Mouse (Mus musculus) hindbrain, embryonic 12.5 days (tissue): Measurements from ENCODE around the gene Gm49601. TPM values are rescaled to one million over a fixed set of nuclear protein-coding genes. Genes with fewer than 3 reads are reported as not detected.

ENCODE experiments used
- ATAC-seq: fragments of 200-750 bp; cut with Nextera tagmentation; 2 replicates; pipeline ENCODE4 v1.8.0; 2017; ENCODE audit warnings: moderate TSS enrichment; ENCODE audit not compliant: low FRiP score
- H3K27ac ChIP-seq: fragments of 300-500 bp; sonication (generic); 2 replicates; pipeline ENCODE4 v1.5.1; 2016; ENCODE audit warnings: mild to moderate bottlenecking
- H3K27me3 ChIP-seq: fragments of 300-500 bp; sonication (generic); 2 replicates; pipeline ENCODE4 v1.6.1; 2016; ENCODE audit warnings: mild to moderate bottlenecking
- H3K36me3 ChIP-seq: fragments of 300-500 bp; sonication (generic); 2 replicates; pipeline ENCODE4 v1.6.1; 2016; ENCODE audit warnings: mild to moderate bottlenecking
- H3K4me1 ChIP-seq: fragments of 300-500 bp; sonication (generic); 2 replicates; pipeline ENCODE4 v1.6.1; 2016
- H3K4me2 ChIP-seq: fragments of 300-500 bp; sonication (generic); replicated peaks from 2 replicates; pipeline ENCODE4 v1.6.1; 2016; ENCODE audit warnings: mild to moderate bottlenecking
- H3K4me3 ChIP-seq: fragments of 300-500 bp; sonication (generic); 2 replicates; pipeline ENCODE4 v1.5.1; 2016; ENCODE audit warnings: mild to moderate bottlenecking
- H3K9ac ChIP-seq: fragments of 300-500 bp; sonication (generic); 2 replicates; pipeline ENCODE4 v1.6.1; 2016; ENCODE audit warnings: mild to moderate bottlenecking, moderate library complexity
- H3K9me3 ChIP-seq: fragments of 300-500 bp; sonication (generic); replicated peaks from 2 replicates; pipeline ENCODE4 v1.6.1; 2016; ENCODE audit warnings: mild to moderate bottlenecking
- WGBS: fragments of 180-500 bp; shearing (Covaris S2); methylation state at CpG from one replicate; pipeline ENCODE4 v1.1.7; 2016; 5-methylcytosine and 5-hydroxymethylcytosine counted together
- polyA plus RNA-seq: library from polyadenylated mRNA; unstranded; fragments of >200 nt; fragmentation: Nextera tagmentation; extraction: Ambion mirVana; gene quantifications from 2 replicates; pipeline ENCODE4 v1.2.1, GENCODE M21; 2016

The Gm49601 gene
- 12.6 and 13.5 TPM in 2 replicates for polyA plus RNA-seq

- H3K4me1 ChIP-seq, result peaks cover 34% of the 10 kb centered on the region
- peaks cover 68% of the 10 kb centered on the region for H3K27me3 ChIP-seq
- H3K36me3 ChIP-seq, result peaks cover 36% of the 10 kb centered on the region
- WGBS, result 0% methylated on average over 32 of the region's 65 CpGs
- peak within 1 kb of the TSS; percentile 93 for H3K9ac ChIP-seq
- peak within 1 kb of the TSS; percentile 50 for H3K4me3 ChIP-seq
- H3K27ac ChIP-seq, result no peak within 1 kb of the TSS
- no peaks in the 10 kb centered on the region for H3K9me3 ChIP-seq
- ATAC-seq, result peak; percentile 36
- peak within 1 kb of the TSS; percentile 90 for H3K4me2 ChIP-seq
These were observed at the start of gene Gm49601 for GRCm38 (mm10) chr16:18626376-18626878. Gene Gm49601, minus strand, starts transcription at chr16:18626427.

GRCm38 (mm10) chr16:18673005-18673404 lies 46.8 kb upstream of the Gm49601 start:
- no peak overlapping the region for H3K4me2 ChIP-seq
- 83% methylated on average over 3 of the region's 3 CpGs for WGBS
- no peak for ATAC-seq

GRCm38 (mm10) chr16:18672027-18672426 lies 45.8 kb upstream of the Gm49601 start:
- WGBS, result 79% methylated on average over 5 of the region's 5 CpGs
- no peaks in the 10 kb centered on the region for H3K4me1 ChIP-seq
- H3K4me2 ChIP-seq, result no peak overlapping the region
- H3K27me3 ChIP-seq, result no peaks in the 10 kb centered on the region
- H3K27ac ChIP-seq, result no peak overlapping the region
- H3K9ac ChIP-seq, result no peak overlapping the region
- H3K36me3 ChIP-seq, result no peaks in the 10 kb centered on the region
- no peaks in the 10 kb centered on the region for H3K9me3 ChIP-seq
- ATAC-seq, result no peak
- H3K4me3 ChIP-seq, result no peak overlapping the region

More at GRCm38 (mm10) chr16:18673005-18673404, 46.8 kb upstream of the Gm49601 start:
- H3K4me3 ChIP-seq, result no peak overlapping the region
- H3K9me3 ChIP-seq, result no peaks in the 10 kb centered on the region
- H3K9ac ChIP-seq, result no peak overlapping the region
- no peak overlapping the region for H3K27ac ChIP-seq
- no peaks in the 10 kb centered on the region for H3K27me3 ChIP-seq
- H3K36me3 ChIP-seq, result no peaks in the 10 kb centered on the region
- H3K4me1 ChIP-seq, result no peaks in the 10 kb centered on the region

GRCm38 (mm10) chr16:18669914-18670313 lies 43.7 kb upstream of the Gm49601 start:
- Histone ChIP-seq H3K9ac (no peak overlapping the region), H3K4me1 (no peaks in the 10 kb centered on the region), H3K9me3 (no peaks in the 10 kb centered on the region), H3K4me2 (no peak overlapping the region), H3K36me3 (no peaks in the 10 kb centered on the region), H3K27me3 (no peaks in the 10 kb centered on the region), H3K27ac (no peak overlapping the region), H3K4me3 (no peak overlapping the region)
- 82% methylated on average over 6 of the region's 6 CpGs for WGBS
- no peak for ATAC-seq

GRCm38 (mm10) chr16:18658597-18658996 lies 32.4 kb upstream of the Gm49601 start:
- no peak overlapping the region for H3K9ac ChIP-seq
- no peak for ATAC-seq
- H3K4me2 ChIP-seq, result no peak overlapping the region
- no peaks in the 10 kb centered on the region for H3K36me3 ChIP-seq
- no peaks in the 10 kb centered on the region for H3K9me3 ChIP-seq
- no peak overlapping the region for H3K4me3 ChIP-seq
- no peaks in the 10 kb centered on the region for H3K27me3 ChIP-seq
- no peak overlapping the region for H3K27ac ChIP-seq
- H3K4me1 ChIP-seq, result no peaks in the 10 kb centered on the region
- WGBS, result 84% methylated on average over 4 of the region's 4 CpGs

- Histone ChIP-seq H3K9ac (no peak overlapping the region), H3K27ac (no peak overlapping the region), H3K27me3 (no peaks in the 10 kb centered on the region), H3K4me2 (no peak overlapping the region), H3K4me3 (no peak overlapping the region), H3K36me3 (no peaks in the 10 kb centered on the region), H3K9me3 (no peaks in the 10 kb centered on the region), H3K4me1 (no peaks in the 10 kb centered on the region)
- no peak for ATAC-seq
- WGBS, result 69% methylated on average over 5 of the region's 5 CpGs
These were observed 29.3 kb upstream of the Gm49601 start for GRCm38 (mm10) chr16:18655372-18656098.

- no peaks in the 10 kb centered on the region for H3K27me3 ChIP-seq
- H3K27ac ChIP-seq, result no peak overlapping the region
- H3K9me3 ChIP-seq, result no peaks in the 10 kb centered on the region
- ATAC-seq, result no peak
- no peak overlapping the region for H3K4me2 ChIP-seq
- 88% methylated on average over 6 of the region's 6 CpGs for WGBS
- H3K4me1 ChIP-seq, result no peaks in the 10 kb centered on the region
- no peaks in the 10 kb centered on the region for H3K36me3 ChIP-seq
- no peak overlapping the region for H3K9ac ChIP-seq
- no peak overlapping the region for H3K4me3 ChIP-seq
These were observed 27.3 kb upstream of the Gm49601 start for GRCm38 (mm10) chr16:18653290-18654160.

- Histone ChIP-seq H3K4me1 (no peaks in the 10 kb centered on the region), H3K36me3 (no peaks in the 10 kb centered on the region), H3K27ac (no peak overlapping the region), H3K9me3 (no peaks in the 10 kb centered on the region), H3K9ac (no peak overlapping the region), H3K4me2 (no peak overlapping the region), H3K27me3 (no peaks in the 10 kb centered on the region), H3K4me3 (no peak overlapping the region)
- 63% methylated on average over 3 of the region's 3 CpGs for WGBS
- no peak for ATAC-seq
These were observed 22.9 kb upstream of the Gm49601 start for GRCm38 (mm10) chr16:18649126-18649525.

GRCm38 (mm10) chr16:18645329-18645728 lies 19.1 kb upstream of the Gm49601 start:
- Histone ChIP-seq H3K4me3 (no peak overlapping the region), H3K9me3 (no peaks in the 10 kb centered on the region), H3K4me1 (no peaks in the 10 kb centered on the region), H3K9ac (no peak overlapping the region), H3K36me3 (no peaks in the 10 kb centered on the region), H3K27ac (no peak overlapping the region), H3K4me2 (no peak overlapping the region), H3K27me3 (no peaks in the 10 kb centered on the region)
- 70% methylated on average over 6 of the region's 6 CpGs for WGBS
- no peak for ATAC-seq

GRCm38 (mm10) chr16:18644485-18644884 lies 18.3 kb upstream of the Gm49601 start:
- no peak for ATAC-seq
- Histone ChIP-seq H3K9ac (no peak overlapping the region), H3K36me3 (no peaks in the 10 kb centered on the region), H3K4me2 (no peak overlapping the region), H3K27ac (no peak overlapping the region), H3K27me3 (no peaks in the 10 kb centered on the region), H3K9me3 (no peaks in the 10 kb centered on the region), H3K4me3 (no peak overlapping the region), H3K4me1 (no peaks in the 10 kb centered on the region)
- 83% methylated on average over 4 of the region's 4 CpGs for WGBS

GRCm38 (mm10) chr16:18643406-18643998 lies 17.3 kb upstream of the Gm49601 start:
- H3K4me1 ChIP-seq, result no peaks in the 10 kb centered on the region
- H3K9ac ChIP-seq, result no peak overlapping the region
- no peak overlapping the region for H3K4me3 ChIP-seq
- no peak overlapping the region for H3K4me2 ChIP-seq
- H3K27me3 ChIP-seq, result no peaks in the 10 kb centered on the region
- WGBS, result 80% methylated on average over 11 of the region's 11 CpGs
- H3K36me3 ChIP-seq, result no peaks in the 10 kb centered on the region
- H3K9me3 ChIP-seq, result no peaks in the 10 kb centered on the region
- no peak for ATAC-seq
- H3K27ac ChIP-seq, result no peak overlapping the region

- Histone ChIP-seq H3K9me3 (no peaks in the 10 kb centered on the region), H3K4me1 (no peaks in the 10 kb centered on the region), H3K4me2 (no peak overlapping the region), H3K27me3 (no peaks in the 10 kb centered on the region), H3K36me3 (no peaks in the 10 kb centered on the region), H3K4me3 (no peak overlapping the region), H3K9ac (no peak overlapping the region), H3K27ac (no peak overlapping the region)
- ATAC-seq, result no peak
- WGBS, result 84% methylated on average over 4 of the region's 4 CpGs
These were observed 16.7 kb upstream of the Gm49601 start for GRCm38 (mm10) chr16:18642897-18643296.
